Mouse (Mus musculus) layer of hippocampus, adult 2 months (tissue): Measurements from ENCODE around the gene Dguok. TPM values are rescaled to one million over a fixed set of nuclear protein-coding genes. Genes with fewer than 3 reads are reported as not detected.

ENCODE experiments used
- DNase-seq, 2 experiments: peaks; one replicate each; pipeline ENCODE4 v3.0.0; 2022; ENCODE audit warnings: low spot score in 2 of 2
- H3K27ac ChIP-seq: fragments of 200-600 bp; 2 replicates; pipeline ENCODE4 v1.8.1; 2022
- H3K4me3 ChIP-seq: fragments of 200-600 bp; 2 replicates; pipeline ENCODE4 v1.8.1; 2022; ENCODE audit warnings: mild to moderate bottlenecking
- CTCF ChIP-seq: fragments of 200-600 bp; conservative IDR thresholded peaks from 2 replicates; pipeline ENCODE4 v1.8.1; 2022; ENCODE audit warnings: antibody characterized with exemption, mild to moderate bottlenecking, moderate library complexity
- total RNA-seq, 2 experiments: library from RNA; stranded (reverse); gene quantifications; 2 replicates each; pipeline ENCODE4 v1.2.3; 2021

Gene Dguok
- total RNA-seq, 2 experiments from 2014 or later = 36.8 to 38.6 TPM

DNA sequence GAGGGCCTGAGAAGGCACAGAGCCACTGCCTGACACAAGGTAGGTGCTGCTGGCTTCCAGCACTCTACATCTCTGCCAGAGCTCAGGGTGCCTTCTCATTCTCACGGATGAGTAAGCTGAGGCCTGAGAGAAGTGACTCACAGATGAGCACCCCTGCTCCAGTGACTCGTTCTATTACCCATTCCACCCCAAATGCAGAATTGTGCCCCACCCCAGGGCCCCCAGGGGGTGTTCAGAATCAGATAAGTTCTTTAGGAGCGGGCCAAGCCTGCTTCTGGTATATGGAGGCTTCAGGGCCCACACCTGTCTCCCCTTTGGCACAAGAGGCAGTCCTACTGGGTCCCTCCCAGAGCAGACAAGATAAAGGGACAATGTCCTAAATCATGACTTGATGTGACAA lies 64.1 kb downstream of the Dguok start:
- DNase-seq = no peak
- no peak for TF ChIP-seq CTCF

GRCm38 (mm10) chr6:83441259-83442061 lies 65.3 kb downstream of the Dguok start:
- DNase-seq = peak; percentile 87

More for the DNA sequence above, 64.1 kb downstream of the Dguok start:
- peak overlapping the region; percentile 98; the same call in 1 of the 2 replicates for H3K27ac ChIP-seq
- no peak overlapping the region; the same call in 1 of the 2 replicates for H3K4me3 ChIP-seq

GRCm38 (mm10) chr6:83440510-83441258 lies 66.1 kb downstream of the Dguok start:
- peak overlapping the region; percentile 98 for H3K27ac ChIP-seq
- DNase-seq = peak; percentile 78 to 90
- no peak for TF ChIP-seq CTCF

More at GRCm38 (mm10) chr6:83441259-83442061, 65.3 kb downstream of the Dguok start:
- H3K4me3 ChIP-seq = peak overlapping the region; percentile 97
- H3K27ac ChIP-seq = peak overlapping the region; percentile 98
- TF ChIP-seq CTCF = peak; percentile 30; the same call in 1 of the 2 replicates

DNA sequence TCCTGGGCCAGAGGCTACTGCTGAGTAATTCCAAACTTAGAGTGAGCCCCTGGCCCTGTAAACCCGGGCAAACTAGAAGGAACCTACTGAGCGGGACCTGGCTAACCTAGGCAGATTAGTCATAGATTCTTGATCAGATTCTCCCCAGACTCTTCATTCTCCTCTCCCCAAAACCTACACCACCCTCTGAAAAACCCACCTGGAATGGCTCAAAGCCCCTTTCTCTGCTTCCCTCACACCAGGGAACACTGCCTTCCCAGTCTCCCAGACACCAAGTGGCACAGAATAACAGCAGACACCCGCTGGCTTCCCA lies 66.6 kb downstream of the Dguok start:
- DNase-seq = no peak
- peak overlapping the region; percentile 93 for H3K27ac ChIP-seq
- TF ChIP-seq CTCF = no peak
- H3K4me3 ChIP-seq = peak overlapping the region; percentile 97

More at GRCm38 (mm10) chr6:83440510-83441258, 66.1 kb downstream of the Dguok start:
- peak overlapping the region; percentile 97 for H3K4me3 ChIP-seq

GRCm38 (mm10) chr6:83439781-83440180 lies 67.0 kb downstream of the Dguok start:
- H3K4me3 ChIP-seq = peak overlapping the region; percentile 97
- peak in 1 of 2 experiments; percentile 49 for DNase-seq
- no peak for TF ChIP-seq CTCF
- H3K27ac ChIP-seq = peak overlapping the region; percentile 93

- Histone ChIP-seq H3K27ac (peak overlapping the region; percentile 93), H3K4me3 (peak overlapping the region; percentile 97)
- no peak for TF ChIP-seq CTCF
- DNase-seq = peak in 1 of 2 experiments; percentile 56
Observed at GRCm38 (mm10) chr6:83439119-83439767, 67.5 kb downstream of the Dguok start.

DNA sequence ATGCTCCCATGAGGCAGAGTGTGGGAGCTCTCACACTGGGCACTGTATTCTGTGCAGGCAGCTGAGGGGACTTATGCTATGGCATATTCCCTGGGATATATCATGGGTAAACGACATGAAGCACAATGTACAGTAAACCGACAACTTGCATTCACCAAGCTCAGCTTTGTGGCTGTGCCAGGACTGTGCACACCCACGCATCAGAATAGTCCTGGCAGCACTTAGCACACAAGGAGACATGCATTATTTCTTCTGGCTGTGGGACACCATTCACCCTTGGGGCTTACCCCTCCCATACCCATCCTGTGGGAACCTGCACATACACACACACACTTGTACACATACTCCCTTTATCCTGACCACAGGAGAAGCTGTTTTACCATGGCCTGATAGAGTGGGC lies 68.2 kb downstream of the Dguok start:
- H3K27ac ChIP-seq = peak overlapping the region; percentile 93; the same call in 1 of the 2 replicates
- H3K4me3 ChIP-seq = peak overlapping the region; percentile 97
- DNase-seq = no peak
- TF ChIP-seq CTCF = no peak

GRCm38 (mm10) chr6:83437802-83438201 lies 69.0 kb downstream of the Dguok start:
- Histone ChIP-seq H3K4me3 (peak overlapping the region; percentile 97), H3K27ac (peak overlapping the region; percentile 43)
- TF ChIP-seq CTCF = no peak
- no peak for DNase-seq

- no peak for TF ChIP-seq CTCF
- H3K27ac ChIP-seq = no peak overlapping the region
Observed at GRCm38 (mm10) chr6:83437225-83437624, 69.5 kb downstream of the Dguok start.

DNA sequence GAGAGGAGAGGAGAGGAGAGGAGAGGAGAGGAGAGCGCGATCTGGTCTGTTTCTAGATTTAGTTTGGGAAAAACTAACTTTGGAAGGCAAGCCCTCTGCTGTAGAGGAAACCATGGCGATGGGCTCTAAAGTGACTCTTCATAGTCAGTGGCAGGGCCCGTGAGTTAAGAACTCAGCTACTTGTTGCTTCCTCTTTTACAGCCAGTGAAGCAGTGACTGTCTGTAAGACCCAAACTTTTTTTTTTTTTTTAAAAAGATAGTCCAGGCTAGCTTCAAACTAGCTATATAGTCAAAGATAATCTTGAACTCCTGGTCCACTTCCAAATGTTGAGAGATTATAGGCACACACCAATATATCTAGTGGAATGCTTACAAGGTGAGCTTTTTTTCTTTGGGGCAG lies 70.2 kb downstream of the Dguok start:
- Histone ChIP-seq H3K27ac (no peak overlapping the region), H3K4me3 (no peak overlapping the region)
- TF ChIP-seq CTCF = no peak
- DNase-seq = no peak

More at GRCm38 (mm10) chr6:83437225-83437624, 69.5 kb downstream of the Dguok start:
- no peak overlapping the region; the same call in 1 of the 2 replicates for H3K4me3 ChIP-seq
- no peak for DNase-seq

- no peak for DNase-seq
- Histone ChIP-seq H3K4me3 (no peak overlapping the region), H3K27ac (peak overlapping the region; percentile 25; the same call in 1 of the 2 replicates)
- no peak for TF ChIP-seq CTCF
Observed at GRCm38 (mm10) chr6:83435174-83435573, 71.6 kb downstream of the Dguok start.

- no peak for TF ChIP-seq CTCF
- Histone ChIP-seq H3K4me3 (no peak overlapping the region), H3K27ac (no peak overlapping the region; the same call in 1 of the 2 replicates)
- DNase-seq = no peak
Observed at GRCm38 (mm10) chr6:83433546-83433945, 73.2 kb downstream of the Dguok start.

DNA sequence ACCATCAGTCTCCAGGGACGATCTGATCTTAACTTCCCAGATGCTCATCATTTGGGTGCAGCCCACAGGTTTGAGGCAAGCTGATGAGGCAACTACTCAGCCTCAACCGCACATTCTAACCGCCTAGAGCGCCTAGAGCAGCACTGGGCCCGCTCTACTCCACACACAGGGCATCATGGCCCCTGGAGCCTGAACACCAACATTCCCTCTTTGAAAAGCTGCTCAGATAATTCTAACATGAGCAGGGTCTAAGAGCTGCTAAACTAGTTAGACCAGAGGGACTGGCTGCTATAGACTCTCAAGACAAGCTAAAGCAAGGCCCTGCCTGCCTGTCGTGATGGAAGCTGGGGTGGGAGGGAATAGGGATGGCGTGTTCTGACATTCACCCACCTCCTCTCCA lies 73.8 kb downstream of the Dguok start:
- no peak overlapping the region for H3K27ac ChIP-seq
- H3K4me3 ChIP-seq = no peak overlapping the region
- no peak for DNase-seq
- TF ChIP-seq CTCF = no peak

Other genes starting within 250 kb of the Dguok start
- 1 to 10 TPM; 5.8 to 7.1 TPM for gene Mthfd2, start 181.1 kb downstream of the Dguok start, total RNA-seq
- 10 to 100 TPM; 16.2 to 22.2 TPM for gene Mob1a, start 181.0 kb downstream of the Dguok start, total RNA-seq
- 10 to 100 TPM; 46.0 to 49.4 TPM for gene Bola3, start 157.8 kb downstream of the Dguok start, total RNA-seq
- gene Tet3, start 47.9 kb downstream of the Dguok start, total RNA-seq = 10 to 100 TPM; 61.0 to 65.9 TPM
- not detected for gene Actg2, start 29.3 kb upstream of the Dguok start, total RNA-seq
- gene Stambp, start 65.8 kb upstream of the Dguok start, total RNA-seq = 10 to 100 TPM; 33.0 to 35.5 TPM
- gene Clec4f, start 149.2 kb upstream of the Dguok start, total RNA-seq = not detected
- not detected for gene Cd207, start 170.9 kb upstream of the Dguok start, total RNA-seq
- not detected for gene Vax2, start 204.3 kb upstream of the Dguok start, total RNA-seq
- gene Atp6v1b1, start 236.0 kb upstream of the Dguok start, total RNA-seq = under 1 TPM; 0.31 to 0.42 TPM